In the genomic region with DNA sequence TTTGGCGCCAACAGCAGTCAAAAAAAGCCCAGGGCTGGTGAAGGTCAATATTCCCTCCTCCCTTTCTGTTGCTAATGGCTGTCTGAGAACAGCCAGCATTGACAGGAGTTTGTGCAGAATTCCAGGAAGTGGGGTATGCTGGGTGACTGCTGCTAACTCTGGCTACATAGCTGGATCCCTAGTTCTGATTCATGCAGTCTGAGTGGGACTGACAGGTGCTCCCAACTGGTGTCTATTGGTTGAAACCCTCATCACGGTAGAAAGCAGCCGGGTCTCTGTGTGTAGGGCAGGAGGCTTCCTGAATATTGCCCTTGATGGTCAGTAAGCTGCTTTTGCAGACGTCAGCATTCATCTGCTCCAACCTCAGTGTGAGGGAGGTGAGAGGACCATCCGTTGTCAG, we compare ENCODE assay signal across 30 mouse cellular contexts. TPM values are rescaled to one million over a fixed set of nuclear protein-coding genes. Genes with fewer than 3 reads are reported as not detected.
DNase-seq lines count a peak whose midpoint lies in the region; ATAC-seq and TF ChIP-seq lines count a peak whose summit lies in the region.
"Had no signal": no experiment of that assay in that cellular context is flagged by ENCODE, and none has a peak within 500 bp of the region (broad histone marks: within the 10 kb centered on the region; RNA-seq: fewer than 3 reads in every experiment).

No protein-coding gene starts in this region.

- no peaks in the 10 kb centered on the region for H3K9me3 ChIP-seq in hindbrain, embryonic 15.5 days
- H3K9me3 ChIP-seq in hindbrain, postnatal 0 days (ENCODE audit: low read length), result no peaks in the 10 kb centered on the region
- no peaks in the 10 kb centered on the region for H3K9me3 ChIP-seq in neural tube, embryonic 13.5 days
- H3K9me3 ChIP-seq in ES-E14 (ENCODE audit: control insufficient read depth, insufficient read depth, low read depth, low read length), result no peaks in the 10 kb centered on the region
- H3K9me3 ChIP-seq: embryonic facial prominence, embryonic 10.5 days; embryonic facial prominence, embryonic 15.5 days; forebrain, embryonic 12.5 days; intestine, embryonic 15.5 days; limb, embryonic 12.5 days; liver, embryonic 15.5 days had no signal

- no peak for ATAC-seq in hindbrain, embryonic 15.5 days (ENCODE audit: low FRiP score, low read depth)
- no peak for ATAC-seq in hindbrain, postnatal 0 days
- no peak for ATAC-seq in neural tube, embryonic 13.5 days (ENCODE audit: low read depth)
- ATAC-seq: hindbrain, embryonic 16.5 days; intestine, embryonic 15.5 days had no signal

- peaks cover 3% of the 10 kb centered on the region for H3K36me3 ChIP-seq in hindbrain, embryonic 15.5 days
- peaks cover 5% of the 10 kb centered on the region; the same call in 1 of the 2 replicates for H3K36me3 ChIP-seq in hindbrain, postnatal 0 days (ENCODE audit: insufficient read depth, low read length)
- H3K36me3 ChIP-seq in neural tube, embryonic 13.5 days, result peaks cover 23% of the 10 kb centered on the region
- H3K36me3 ChIP-seq in ES-E14 (ENCODE audit: control insufficient read depth, insufficient read depth, low read length, poor library complexity, severe bottlenecking), result no peaks in the 10 kb centered on the region
- H3K36me3 ChIP-seq: embryonic facial prominence, embryonic 10.5 days; forebrain, embryonic 12.5 days; limb, embryonic 12.5 days; liver, embryonic 15.5 days had no signal

- no peak overlapping the region for H3K9ac ChIP-seq in hindbrain, embryonic 15.5 days
- no peak overlapping the region for H3K9ac ChIP-seq in hindbrain, postnatal 0 days (replicated peaks; ENCODE audit: low read length)
- H3K9ac ChIP-seq in neural tube, embryonic 13.5 days, result no peak overlapping the region
- H3K9ac ChIP-seq in ES-E14 (ENCODE audit: insufficient read depth, low read depth, low read length, poor library complexity, severe bottlenecking), result no peak overlapping the region
- H3K9ac ChIP-seq: embryonic facial prominence, embryonic 15.5 days; forebrain, embryonic 12.5 days; intestine, embryonic 15.5 days; limb, embryonic 12.5 days; liver, embryonic 15.5 days; lung, embryonic 14.5 days had no signal

- no peak overlapping the region for H3K4me3 ChIP-seq in hindbrain, embryonic 15.5 days
- no peak overlapping the region for H3K4me3 ChIP-seq in hindbrain, postnatal 0 days (ENCODE audit: low read length)
- no peak overlapping the region for H3K4me3 ChIP-seq in neural tube, embryonic 13.5 days
- H3K4me3 ChIP-seq in ES-E14 (ENCODE audit: insufficient read depth in 1 of 2, low read depth in 1 of 2, low read length in 2 of 2, poor library complexity in 1 of 2, severe bottlenecking in 1 of 2), result no peak overlapping the region
- H3K4me3 ChIP-seq: embryonic facial prominence, embryonic 10.5 days; embryonic facial prominence, embryonic 15.5 days; forebrain, embryonic 12.5 days; intestine, embryonic 15.5 days; limb, embryonic 12.5 days; liver, embryonic 15.5 days had no signal

- in situ Hi-C loops in ES-E14 (cut with MboI; ENCODE audit: low sequenced_read_pairs in 2 of 2, unreplicated experiment in 2 of 2), result no loop called here

- DNase-seq in hindbrain, postnatal 0 days (ENCODE audit: low spot score), result no peak
- no peak for DNase-seq in neural tube, embryonic 10.5 days (ENCODE audit: extremely low spot score, low spot score)
- DNase-seq in ES-E14 (ENCODE audit: low read depth, low spot score), result no peak
- DNase-seq in urinary bladder, postnatal 36 days (ENCODE audit: low spot score in 2 of 2), result no peak
- DNase-seq in kidney, adult 11 months, result no peak
- DNase-seq: adrenal gland, postnatal 25 days; cerebellum, adult 2 months; cerebellum, postnatal 14 days; gastrocnemius, postnatal 10 days; heart, postnatal 14 days; kidney, adult 8-10 months; kidney, postnatal 4 days; layer of hippocampus, adult 9-11 months; lung, embryonic 14.5 days; lung, postnatal 14 days; right cerebral cortex, postnatal 4 days; thymus, adult 18-20 months; thymus, postnatal 25 days had no signal

- WGBS in hindbrain, embryonic 15.5 days, result 63% methylated on average over 5 of the region's 5 CpGs
- 67% methylated on average over 5 of the region's 5 CpGs for WGBS in hindbrain, postnatal 0 days
- WGBS in neural tube, embryonic 13.5 days, result 68% methylated on average over 5 of the region's 5 CpGs

- 0 out of 2 replicates have a peak overlapping the region, but pooled peaks have one; percentile 3 for H3K27ac ChIP-seq in hindbrain, embryonic 15.5 days (replicated peaks)
- H3K27ac ChIP-seq in hindbrain, postnatal 0 days, result no peak overlapping the region
- peak overlapping the region; percentile 90 for H3K27ac ChIP-seq in neural tube, embryonic 13.5 days (replicated peaks)
- 0 out of 2 replicates have a peak overlapping the region, but pooled peaks have one; percentile 24 for H3K27ac ChIP-seq in ES-E14 (ENCODE audit: insufficient read depth, low read depth, low read length, poor library complexity, severe bottlenecking)
- H3K27ac ChIP-seq: embryonic facial prominence, embryonic 10.5 days; forebrain, embryonic 12.5 days; intestine, embryonic 15.5 days; kidney, postnatal 0 days; limb, embryonic 12.5 days; liver, embryonic 15.5 days; stomach, postnatal 0 days had no signal

- no peak overlapping the region for H3K4me2 ChIP-seq in hindbrain, embryonic 15.5 days
- no peak overlapping the region for H3K4me2 ChIP-seq in hindbrain, postnatal 0 days (ENCODE audit: low read depth, low read length)
- no peak overlapping the region for H3K4me2 ChIP-seq in neural tube, embryonic 13.5 days
- H3K4me2 ChIP-seq: embryonic facial prominence, embryonic 15.5 days; forebrain, embryonic 12.5 days; intestine, embryonic 15.5 days; limb, embryonic 12.5 days; liver, embryonic 15.5 days; lung, embryonic 14.5 days had no signal

- TF ChIP-seq CTCF in hindbrain, postnatal 0 days (IDR thresholded peaks at IDR 0.05; ENCODE audit: low read depth), result no peak

- peaks cover 33% of the 10 kb centered on the region for H3K4me1 ChIP-seq in hindbrain, embryonic 15.5 days (replicated peaks)
- H3K4me1 ChIP-seq in hindbrain, postnatal 0 days (ENCODE audit: insufficient read depth, low read length), result peaks cover 16% of the 10 kb centered on the region
- peaks cover 70% of the 10 kb centered on the region for H3K4me1 ChIP-seq in neural tube, embryonic 13.5 days (replicated peaks)
- H3K4me1 ChIP-seq in ES-E14 (ENCODE audit: control insufficient read depth in 2 of 2, insufficient read depth in 2 of 2, low read length in 2 of 2, poor library complexity in 1 of 2), result peaks cover 29 to 49% of the 10 kb centered on the region in 2 experiments
- H3K4me1 ChIP-seq: liver, embryonic 15.5 days had no signal

- no peaks in the 10 kb centered on the region for H3K27me3 ChIP-seq in hindbrain, embryonic 15.5 days
- H3K27me3 ChIP-seq in hindbrain, postnatal 0 days (ENCODE audit: insufficient read depth, low read length), result no peaks in the 10 kb centered on the region
- no peaks in the 10 kb centered on the region for H3K27me3 ChIP-seq in neural tube, embryonic 13.5 days
- H3K27me3 ChIP-seq: embryonic facial prominence, embryonic 15.5 days; forebrain, embryonic 12.5 days; intestine, embryonic 15.5 days; limb, embryonic 12.5 days; liver, embryonic 15.5 days; Patski had no signal

TF ChIP-seq in ES-E14, 5 proteins besides CTCF, POLR2A, EP300 and RAD21:
- TF ChIP-seq MAFK (IDR thresholded peaks at IDR 0.05; ENCODE audit: insufficient read depth, low read depth, low read length), result no peak
- no peak for TF ChIP-seq HCFC1 (IDR thresholded peaks at IDR 0.05; ENCODE audit: borderline replicate concordance, insufficient read depth, low read length)
- no peak for TF ChIP-seq CHD2 (IDR thresholded peaks at IDR 0.05; ENCODE audit: low read depth, low read length)
- no peak for TF ChIP-seq ZC3H11A (IDR thresholded peaks at IDR 0.05; ENCODE audit: borderline replicate concordance, low read depth, low read length)
- no peak for TF ChIP-seq ZNF384 (IDR thresholded peaks at IDR 0.05; ENCODE audit: low read depth, low read length)

RNA-seq across cellular contexts. Expression of gene Jdp2, which starts 19.6 kb away (rescaled TPM):
- polyA plus RNA-seq in hindbrain, embryonic 15.5 days (2015; fragmentation: Nextera tagmentation; extraction: Ambion mirVana), result 0.54 and 0.64 TPM in 2 replicates
- 11.2 and 15.4 TPM in 2 replicates for total RNA-seq in hindbrain, postnatal 0 days (2014; rRNA removed)
- polyA plus RNA-seq in hindbrain, postnatal 0 days (2015; fragmentation: Nextera tagmentation; extraction: Ambion mirVana), result 0.68 and 0.89 TPM in 2 replicates
- polyA plus RNA-seq in neural tube, embryonic 13.5 days (2015; fragmentation: Nextera tagmentation; extraction: Ambion mirVana), result 0.41 and 0.53 TPM in 2 replicates
- total RNA-seq in ES-E14 (2012; rRNA removed), result 8.5 and 15.9 TPM in 2 replicates
